Mouse (Mus musculus) stomach, embryonic 16.5 days (tissue): ENCODE data around the gene St3gal4. TPM values are rescaled to one million over a fixed set of nuclear protein-coding genes. Genes with fewer than 3 reads are reported as not detected.

Source experiments
- ATAC-seq: fragments of 200-750 bp; cut with Nextera tagmentation; 2 replicates; pipeline ENCODE4 v1.8.0; 2017; ENCODE audit warnings: moderate number of reproducible peaks, moderate TSS enrichment; ENCODE audit not compliant: insufficient read depth, low FRiP score
- H3K27ac ChIP-seq: fragments of 300-500 bp; sonication (generic); 2 replicates; pipeline ENCODE4 v1.5.1; 2014; ENCODE audit warnings: low read length
- H3K27me3 ChIP-seq: fragments of 300-500 bp; sonication (generic); 2 replicates; pipeline ENCODE4 v1.6.1; 2014; ENCODE audit warnings: low read length, control low read depth, mixed read lengths; ENCODE audit not compliant: control insufficient read depth, insufficient read depth
- H3K36me3 ChIP-seq: fragments of 300-500 bp; sonication (generic); 2 replicates; pipeline ENCODE4 v1.6.1; 2014; ENCODE audit warnings: low read length; ENCODE audit not compliant: control insufficient read depth, insufficient read depth
- H3K4me1 ChIP-seq: fragments of 300-500 bp; sonication (generic); 2 replicates; pipeline ENCODE4 v1.6.1; 2014; ENCODE audit warnings: low read length, control low read depth, mixed read lengths; ENCODE audit not compliant: control insufficient read depth, insufficient read depth
- H3K4me2 ChIP-seq: fragments of 300-500 bp; sonication (generic); 2 replicates; pipeline ENCODE4 v1.6.1; 2014; ENCODE audit warnings: low read depth, low read length, mixed read lengths
- H3K4me3 ChIP-seq: fragments of 300-500 bp; sonication (generic); replicated peaks from 2 replicates; pipeline ENCODE4 v1.5.1; 2014; ENCODE audit warnings: mild to moderate bottlenecking, low read length
- H3K9ac ChIP-seq: fragments of 300-500 bp; sonication (generic); 2 replicates; pipeline ENCODE4 v1.6.1; 2014; ENCODE audit warnings: low read length
- H3K9me3 ChIP-seq: fragments of 300-500 bp; sonication (generic); replicated peaks from 2 replicates; pipeline ENCODE4 v1.6.1; 2016; ENCODE audit warnings: low read length, control low read depth; ENCODE audit not compliant: control insufficient read depth
- WGBS: fragments of 180-500 bp; shearing (Covaris S2); extraction: QIAGEN DNeasy Blood & Tissue Kit; methylation state at CpG from one replicate; pipeline ENCODE4 v1.1.7; 2014; 5-methylcytosine and 5-hydroxymethylcytosine counted together
- polyA plus RNA-seq: library from polyadenylated mRNA; unstranded; fragments of >200 nt; fragmentation: Nextera tagmentation; extraction: Ambion mirVana; gene quantifications from 2 replicates; pipeline ENCODE4 v1.2.1, GENCODE M21; 2015

The St3gal4 gene
- polyA plus RNA-seq, 1 experiment from 2014 or later, result 53.1 TPM

GRCm38 (mm10) chr9:35105438-35105837, 13.6 kb downstream of the St3gal4 start:
- WGBS, result 54% methylated on average over 2 of the region's 2 CpGs
- no peaks in the 10 kb centered on the region for H3K27me3 ChIP-seq
- H3K36me3 ChIP-seq, result no peaks in the 10 kb centered on the region
- H3K4me1 ChIP-seq, result peaks cover 38% of the 10 kb centered on the region
- H3K4me3 ChIP-seq, result no peak overlapping the region
- peak overlapping the region; percentile 7; the same call in 1 of the 2 replicates for H3K9ac ChIP-seq
- ATAC-seq, result no peak
- H3K27ac ChIP-seq, result 0 out of 2 replicates have a peak overlapping the region, but pooled peaks have one; percentile 64
- H3K4me2 ChIP-seq, result no peak overlapping the region
- no peaks in the 10 kb centered on the region for H3K9me3 ChIP-seq

- no peak overlapping the region for H3K4me2 ChIP-seq
- no peak overlapping the region for H3K9ac ChIP-seq
- H3K36me3 ChIP-seq, result no peaks in the 10 kb centered on the region
- no peak for ATAC-seq
- peaks cover 31% of the 10 kb centered on the region for H3K4me1 ChIP-seq
- WGBS, result 76% methylated on average over 4 of the region's 4 CpGs
- no peak overlapping the region for H3K27ac ChIP-seq
- H3K9me3 ChIP-seq, result no peaks in the 10 kb centered on the region
- H3K4me3 ChIP-seq, result no peak overlapping the region
- H3K27me3 ChIP-seq, result no peaks in the 10 kb centered on the region
Observed at GRCm38 (mm10) chr9:35104711-35105110, 14.4 kb downstream of the St3gal4 start.

DNA sequence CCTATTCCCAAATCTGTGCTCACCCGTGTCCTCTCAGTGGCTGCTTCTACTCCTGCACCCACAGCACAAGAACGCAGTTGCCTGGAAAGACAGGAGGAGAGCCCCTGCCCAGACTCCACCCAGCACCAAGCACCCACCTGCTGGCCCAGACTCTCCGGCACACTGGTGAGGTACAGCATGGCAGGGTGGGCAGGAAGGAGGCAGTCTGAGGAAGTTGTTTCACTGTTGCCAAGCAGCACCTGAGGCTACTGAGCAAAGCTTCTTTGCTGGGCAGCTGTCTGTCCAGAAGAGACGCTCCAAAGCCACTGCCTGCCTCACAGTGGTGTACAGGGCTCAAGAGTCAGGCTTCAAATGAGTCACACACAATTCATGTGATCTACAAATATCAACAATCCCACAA, 20.3 kb downstream of the St3gal4 start:
- Histone ChIP-seq H3K27me3 (no peaks in the 10 kb centered on the region), H3K4me1 (no peaks in the 10 kb centered on the region), H3K36me3 (no peaks in the 10 kb centered on the region), H3K4me2 (no peak overlapping the region), H3K9ac (no peak overlapping the region), H3K9me3 (no peaks in the 10 kb centered on the region), H3K4me3 (no peak overlapping the region), H3K27ac (no peak overlapping the region)
- 77% methylated on average over 4 of the region's 4 CpGs for WGBS
- ATAC-seq, result no peak

GRCm38 (mm10) chr9:35097901-35098300, 21.2 kb downstream of the St3gal4 start:
- no peak overlapping the region for H3K4me3 ChIP-seq
- ATAC-seq, result no peak
- no peak overlapping the region for H3K4me2 ChIP-seq
- no peak overlapping the region for H3K9ac ChIP-seq
- H3K27me3 ChIP-seq, result no peaks in the 10 kb centered on the region
- 75% methylated on average over 4 of the region's 4 CpGs for WGBS
- no peaks in the 10 kb centered on the region for H3K9me3 ChIP-seq
- no peaks in the 10 kb centered on the region for H3K36me3 ChIP-seq
- no peak overlapping the region for H3K27ac ChIP-seq
- H3K4me1 ChIP-seq, result no peaks in the 10 kb centered on the region

GRCm38 (mm10) chr9:35095726-35096125, 23.3 kb downstream of the St3gal4 start:
- Histone ChIP-seq H3K4me2 (no peak overlapping the region), H3K4me3 (no peak overlapping the region), H3K27me3 (no peaks in the 10 kb centered on the region), H3K4me1 (no peaks in the 10 kb centered on the region), H3K9me3 (no peaks in the 10 kb centered on the region), H3K9ac (no peak overlapping the region), H3K27ac (no peak overlapping the region), H3K36me3 (no peaks in the 10 kb centered on the region)
- ATAC-seq, result no peak
- 58% methylated on average over 1 of the region's 1 CpGs for WGBS

DNA sequence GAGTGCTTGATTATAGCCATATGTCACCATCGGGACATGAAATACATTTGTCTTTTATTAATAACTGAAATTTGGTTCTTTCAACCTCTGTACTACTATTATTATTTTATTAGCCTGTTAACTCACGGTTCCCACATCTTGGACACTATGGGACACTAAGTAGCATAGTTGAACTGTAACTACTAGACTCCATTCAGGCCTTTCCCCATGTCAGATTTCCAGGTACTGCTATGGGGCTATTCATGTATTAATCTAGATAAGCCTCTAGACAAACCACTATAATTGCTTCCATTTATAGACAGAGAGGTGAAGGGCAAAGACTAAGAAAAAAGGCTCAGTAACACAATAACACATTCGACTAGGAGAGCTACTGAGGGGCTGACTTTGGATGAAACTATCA, 25.7 kb downstream of the St3gal4 start:
- H3K9me3 ChIP-seq, result no peaks in the 10 kb centered on the region
- no peak overlapping the region for H3K9ac ChIP-seq
- no peak overlapping the region for H3K4me2 ChIP-seq
- H3K27ac ChIP-seq, result no peak overlapping the region
- ATAC-seq, result no peak
- 86% methylated on average over 3 of the region's 3 CpGs for WGBS
- no peaks in the 10 kb centered on the region for H3K27me3 ChIP-seq
- no peak overlapping the region for H3K4me3 ChIP-seq
- no peaks in the 10 kb centered on the region for H3K4me1 ChIP-seq
- no peaks in the 10 kb centered on the region for H3K36me3 ChIP-seq

GRCm38 (mm10) chr9:35092904-35093303, 26.2 kb downstream of the St3gal4 start:
- Histone ChIP-seq H3K4me1 (no peaks in the 10 kb centered on the region), H3K4me2 (no peak overlapping the region), H3K36me3 (no peaks in the 10 kb centered on the region), H3K9ac (no peak overlapping the region), H3K27ac (no peak overlapping the region), H3K9me3 (no peaks in the 10 kb centered on the region), H3K27me3 (no peaks in the 10 kb centered on the region), H3K4me3 (no peak overlapping the region)
- 88% methylated on average over 2 of the region's 2 CpGs for WGBS
- no peak for ATAC-seq

DNA sequence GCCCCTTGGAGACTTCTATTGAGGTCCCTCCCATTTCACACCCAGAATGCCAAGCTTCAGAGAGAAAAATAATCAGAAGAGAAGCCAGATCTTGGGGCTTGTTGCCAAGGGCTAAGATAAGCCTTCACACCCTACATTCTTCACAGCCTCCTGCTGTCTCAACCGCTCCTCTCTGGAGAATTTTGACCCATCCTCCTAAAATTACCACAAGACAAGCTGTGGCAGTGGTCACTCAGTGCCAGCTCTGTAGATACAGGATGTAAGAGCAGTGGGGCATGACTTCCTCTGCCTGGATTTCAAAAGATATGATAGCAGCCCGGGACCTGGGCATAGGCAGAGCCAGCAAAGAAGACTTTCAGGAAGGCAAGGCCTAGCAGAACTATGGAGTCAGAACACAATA, 57.6 kb downstream of the St3gal4 start:
- Histone ChIP-seq H3K9me3 (no peaks in the 10 kb centered on the region), H3K27ac (no peak overlapping the region), H3K4me2 (no peak overlapping the region), H3K4me3 (no peak overlapping the region), H3K9ac (no peak overlapping the region), H3K4me1 (peaks cover 4% of the 10 kb centered on the region; the same call in 1 of the 2 replicates), H3K27me3 (no peaks in the 10 kb centered on the region), H3K36me3 (no peaks in the 10 kb centered on the region)
- 68% methylated on average over 2 of the region's 2 CpGs for WGBS
- ATAC-seq, result no peak

DNA sequence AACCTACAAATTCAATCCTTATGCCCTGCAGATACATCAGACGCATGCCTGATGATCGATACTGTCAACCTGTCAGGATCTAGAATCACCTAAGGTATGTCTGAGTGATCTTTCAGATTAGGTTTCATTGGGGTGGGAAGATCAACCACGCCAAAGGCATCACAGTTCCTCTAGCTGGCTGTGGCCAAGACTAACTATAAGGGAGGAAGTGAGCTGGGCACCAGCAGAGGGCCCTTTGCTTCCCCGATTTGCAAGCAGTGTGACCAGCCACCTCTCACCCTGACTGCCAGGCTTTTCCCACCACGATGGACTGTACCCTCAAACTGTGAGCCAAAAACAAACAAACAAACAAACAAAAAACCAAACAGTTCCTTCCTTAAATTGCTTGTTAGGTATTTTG, 59.2 kb downstream of the St3gal4 start:
- H3K9ac ChIP-seq, result no peak overlapping the region
- no peaks in the 10 kb centered on the region for H3K36me3 ChIP-seq
- no peak for ATAC-seq
- H3K4me3 ChIP-seq, result no peak overlapping the region
- H3K4me2 ChIP-seq, result no peak overlapping the region
- no peak overlapping the region for H3K27ac ChIP-seq
- H3K27me3 ChIP-seq, result no peaks in the 10 kb centered on the region
- H3K4me1 ChIP-seq, result peaks cover 4% of the 10 kb centered on the region; the same call in 1 of the 2 replicates
- H3K9me3 ChIP-seq, result no peaks in the 10 kb centered on the region
- 87% methylated on average over 5 of the region's 5 CpGs for WGBS
